Mouse (Mus musculus): ENCODE results near the gene Cabp2.

DNA sequence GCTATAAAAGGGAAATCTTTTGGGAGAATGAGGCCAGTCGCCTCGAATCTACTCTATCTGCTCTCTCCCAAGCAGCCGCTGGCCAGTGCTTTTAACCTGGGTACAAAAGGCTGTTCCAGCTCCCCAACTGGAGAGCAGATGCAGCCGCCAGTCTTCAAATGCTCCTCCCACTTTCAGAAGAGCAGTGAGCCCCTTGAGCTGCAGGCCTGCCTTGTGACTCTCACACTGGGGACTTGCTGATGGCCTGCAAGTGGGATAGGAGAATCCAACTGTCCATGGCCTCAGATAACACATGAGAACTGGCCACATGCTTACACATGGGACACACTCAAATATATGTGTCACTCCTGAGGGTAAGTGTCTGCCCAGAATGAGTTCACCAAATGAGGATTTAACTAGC, 24.7 kb upstream of the Cabp2 start:
- TF ChIP-seq POLR2A (IDR thresholded peaks at IDR 0.05; ENCODE audit: extremely low read depth, insufficient read depth, low read length) (no peak), CTCF (IDR thresholded peaks at IDR 0.05; ENCODE audit: low read depth, low read length) (no peak)

Measured in liver, adult 2 months (tissue).